Mouse (Mus musculus) frontal cortex, adult 2 months (tissue): ENCODE measurements around the gene Megf9. TPM values are rescaled to one million over a fixed set of nuclear protein-coding genes. Genes with fewer than 3 reads are reported as not detected.

Experiments used
- DNase-seq, 2 experiments: peaks; one replicate each; pipeline ENCODE4 v3.0.0; 2022; ENCODE audit warnings: low spot score in 1 of 2; ENCODE audit errors: extremely low spot score in 1 of 2
- polyA plus RNA-seq: library from polyadenylated mRNA; depleted of rRNA; stranded (reverse); fragments of >200 nt; gene quantifications from 2 replicates; pipeline ENCODE4 v1.2.3, GENCODE M21; 2012; rRNA removed

Megf9 gene
- 32.6 and 35.7 TPM in 2 replicates for polyA plus RNA-seq

DNA sequence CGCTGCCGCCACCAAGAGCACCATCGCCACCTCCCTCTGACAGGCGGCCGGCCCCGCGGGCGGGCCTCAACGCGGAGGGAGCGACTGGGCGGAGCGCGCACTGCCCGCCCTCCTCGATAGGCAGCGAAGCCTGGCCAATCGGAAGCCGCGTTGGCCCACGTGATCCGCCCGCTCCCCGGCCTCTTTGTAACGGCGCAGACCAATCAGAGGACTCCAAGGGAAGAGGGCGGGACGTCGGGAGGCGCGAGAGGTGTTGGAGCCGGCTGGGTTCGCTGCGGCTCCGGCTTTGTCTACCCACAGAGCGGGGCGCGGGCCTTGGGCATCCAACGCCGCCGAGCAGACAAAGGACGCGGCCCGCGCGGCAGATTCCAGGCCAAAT lies at the start of gene Megf9:
Gene Megf9 (minus strand): TSS at position 105 of the 379 bp plus-strand sequence.
- DNase-seq, result peak; percentile 97 to 98

DNA sequence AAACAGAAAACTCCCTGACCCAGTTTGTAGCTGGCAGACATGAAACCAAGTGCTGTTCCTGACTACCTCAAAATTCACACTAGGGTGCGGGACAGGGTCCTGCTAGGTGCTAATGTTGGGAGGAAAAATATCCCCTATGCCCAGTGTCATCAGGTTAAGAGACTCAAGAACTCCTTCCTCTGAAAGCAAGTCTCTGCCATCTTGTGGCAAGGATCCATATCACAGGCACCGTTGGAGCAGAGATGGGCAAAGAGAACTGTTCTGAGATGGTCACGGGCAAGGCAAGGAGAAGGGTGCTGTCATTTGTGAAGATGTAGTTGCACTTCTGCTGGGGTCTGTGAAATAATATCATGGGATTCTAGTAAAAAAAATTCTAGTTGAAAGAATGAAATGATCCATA lies 44.9 kb upstream of the Megf9 start:
- peak in 1 of 2 experiments; percentile 81 for DNase-seq

DNA sequence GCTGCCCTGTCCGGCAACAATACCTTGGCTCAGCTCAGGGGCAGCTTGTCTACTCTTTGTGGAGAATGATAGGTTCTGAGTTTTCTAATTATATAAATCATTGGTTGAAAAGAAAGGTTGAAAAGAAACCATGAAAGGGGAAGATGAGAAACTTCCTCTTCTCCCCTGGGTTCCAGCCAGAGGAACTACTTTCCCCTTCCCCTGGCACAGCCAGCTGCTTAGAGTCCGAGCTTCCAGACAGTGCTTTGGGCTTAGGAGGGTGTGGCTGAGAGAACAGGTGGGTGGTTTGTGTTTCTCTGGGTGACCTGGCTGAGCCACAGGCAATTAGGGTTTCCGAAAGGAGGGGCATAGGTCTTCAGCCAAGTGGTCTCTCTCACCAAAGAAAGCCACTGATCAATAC lies 43.5 kb upstream of the Megf9 start:
- DNase-seq, result no peak

DNA sequence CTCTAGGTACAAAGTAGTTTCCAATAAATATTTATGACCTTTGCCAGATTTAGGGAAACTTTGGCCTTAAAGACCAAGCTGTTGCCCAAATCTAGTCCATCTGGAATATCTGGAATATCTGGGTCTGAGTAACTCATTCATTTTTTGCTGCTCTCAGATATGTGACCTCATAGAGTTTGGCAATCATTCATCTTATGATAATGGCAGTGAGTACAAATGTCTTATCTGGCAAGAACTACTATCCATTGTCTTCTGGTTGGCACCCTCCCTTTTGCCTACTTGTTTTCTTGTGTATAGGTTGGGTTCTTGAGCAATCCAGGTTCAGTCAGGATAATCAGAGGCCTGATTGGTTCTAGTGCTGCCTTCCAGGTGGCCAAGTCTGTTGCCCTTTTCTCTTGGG lies 41.3 kb upstream of the Megf9 start:
- DNase-seq, result no peak

DNA sequence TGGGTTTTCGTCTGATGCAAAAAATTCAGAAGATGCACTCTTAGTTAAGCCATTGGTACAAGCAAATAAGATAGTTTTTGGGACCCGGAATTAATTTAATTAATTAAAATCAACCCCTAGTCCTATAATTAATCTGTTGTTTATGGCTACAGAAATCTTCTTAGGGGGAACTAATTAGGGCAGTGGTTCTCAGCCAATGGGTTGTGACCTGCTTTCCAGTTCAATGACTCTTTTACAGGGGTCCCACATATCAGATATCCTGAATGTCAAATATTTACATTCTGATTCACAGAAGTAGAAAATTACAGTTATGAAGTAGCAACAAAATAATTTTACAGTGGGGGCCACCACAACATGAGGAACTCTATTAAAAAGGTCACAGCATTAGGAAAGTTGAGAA lies 39.1 kb upstream of the Megf9 start:
- DNase-seq, result no peak

DNA sequence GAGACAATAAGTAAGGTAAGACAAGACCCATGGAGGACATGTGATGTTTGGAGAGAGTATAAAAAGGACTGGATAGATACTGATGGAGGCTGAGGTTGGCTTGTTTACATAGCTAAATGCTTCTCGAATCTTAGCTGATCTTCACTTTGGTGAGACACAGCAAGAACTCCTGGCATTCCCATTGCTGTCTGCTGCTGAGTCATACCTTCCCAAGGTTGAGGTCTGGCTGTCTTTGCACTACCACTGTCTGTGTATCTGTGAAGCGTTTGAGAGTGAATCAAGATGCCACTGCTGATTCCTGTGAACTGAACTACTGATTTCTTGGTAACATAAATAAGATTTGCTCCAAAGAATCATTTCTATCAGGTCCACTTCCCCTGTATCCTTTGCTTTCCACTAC lies 19.1 kb upstream of the Megf9 start:
- DNase-seq, result no peak

DNA sequence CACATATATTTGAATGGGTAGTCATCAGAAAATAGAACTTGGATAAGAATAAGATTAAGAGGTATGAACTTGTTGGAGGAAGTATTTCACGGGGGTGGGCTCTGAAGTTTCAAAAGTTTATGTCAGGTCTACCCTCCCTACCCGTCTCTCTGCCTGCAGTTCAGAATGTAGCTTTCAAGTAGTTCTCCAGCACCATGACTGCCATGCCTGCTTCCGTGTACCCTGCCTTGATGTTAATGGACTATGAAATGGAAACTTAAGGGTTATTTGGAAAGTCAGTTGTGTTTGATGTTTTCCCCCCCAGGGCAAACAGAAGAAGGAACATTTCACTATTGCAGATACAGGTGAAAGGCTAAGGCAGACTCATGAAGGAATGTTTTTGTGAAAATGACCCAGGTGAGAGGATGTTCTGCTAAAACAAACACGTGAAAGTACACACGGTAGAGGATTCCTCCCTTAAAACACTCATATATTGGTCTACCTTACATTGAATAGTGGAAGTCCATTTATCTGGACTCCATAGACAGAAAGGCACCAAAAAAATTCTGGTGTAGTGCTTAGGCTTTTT lies 18.5 kb upstream of the Megf9 start:
- no peak for DNase-seq

DNA sequence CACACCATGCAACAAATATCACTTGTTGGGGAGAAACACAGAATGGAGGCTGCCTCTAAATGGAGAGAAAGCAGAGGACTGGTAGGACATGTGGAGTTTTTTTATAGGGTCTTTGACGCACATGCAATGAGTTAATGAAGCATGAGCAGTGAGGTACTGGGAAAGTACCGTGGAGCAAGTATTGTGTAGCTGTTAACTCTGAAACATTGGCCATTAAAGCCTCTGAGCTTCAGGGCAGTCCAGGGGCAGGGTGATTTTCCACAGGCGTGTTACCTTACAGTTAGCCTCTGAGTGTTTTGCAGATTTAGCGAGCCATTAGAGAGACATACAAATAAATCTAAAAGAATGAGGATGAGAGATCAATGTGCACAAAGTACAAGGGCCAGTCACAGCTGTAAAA lies 17.3 kb upstream of the Megf9 start:
- no peak for DNase-seq

DNA sequence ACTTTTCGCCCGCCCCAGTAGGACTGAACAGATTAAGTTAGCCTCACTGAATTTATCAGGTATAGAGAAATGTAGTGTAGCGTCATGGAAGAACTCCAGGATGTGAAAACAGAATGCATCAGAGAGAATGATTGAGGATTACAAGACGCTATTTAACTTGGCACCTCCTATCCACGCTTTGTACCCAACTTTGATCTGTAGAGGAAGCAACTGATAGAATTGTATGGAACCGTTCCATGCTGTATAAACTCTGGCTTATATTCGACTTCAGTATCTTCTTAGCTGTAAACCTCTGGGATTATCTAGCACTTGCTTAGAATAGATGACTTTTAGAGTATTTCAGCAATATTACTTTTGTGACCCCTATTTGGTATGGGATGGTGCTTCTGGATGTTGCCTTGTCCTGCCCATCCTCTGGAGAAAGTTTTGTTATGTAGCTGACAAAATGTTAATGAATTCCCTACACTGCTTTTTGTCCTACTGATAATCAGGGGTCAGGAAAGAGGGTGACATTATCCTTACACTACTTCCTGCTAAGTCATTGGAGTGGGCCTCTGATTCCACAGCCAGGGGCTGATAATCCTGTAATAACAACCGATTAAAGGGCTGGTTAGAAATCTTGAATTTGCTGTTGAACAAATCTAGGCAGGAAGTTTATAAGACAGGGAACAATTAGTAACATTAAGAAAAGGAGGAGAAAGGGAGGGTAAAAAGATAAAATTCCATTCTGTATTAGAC lies 12.8 kb upstream of the Megf9 start:
- no peak for DNase-seq

DNA sequence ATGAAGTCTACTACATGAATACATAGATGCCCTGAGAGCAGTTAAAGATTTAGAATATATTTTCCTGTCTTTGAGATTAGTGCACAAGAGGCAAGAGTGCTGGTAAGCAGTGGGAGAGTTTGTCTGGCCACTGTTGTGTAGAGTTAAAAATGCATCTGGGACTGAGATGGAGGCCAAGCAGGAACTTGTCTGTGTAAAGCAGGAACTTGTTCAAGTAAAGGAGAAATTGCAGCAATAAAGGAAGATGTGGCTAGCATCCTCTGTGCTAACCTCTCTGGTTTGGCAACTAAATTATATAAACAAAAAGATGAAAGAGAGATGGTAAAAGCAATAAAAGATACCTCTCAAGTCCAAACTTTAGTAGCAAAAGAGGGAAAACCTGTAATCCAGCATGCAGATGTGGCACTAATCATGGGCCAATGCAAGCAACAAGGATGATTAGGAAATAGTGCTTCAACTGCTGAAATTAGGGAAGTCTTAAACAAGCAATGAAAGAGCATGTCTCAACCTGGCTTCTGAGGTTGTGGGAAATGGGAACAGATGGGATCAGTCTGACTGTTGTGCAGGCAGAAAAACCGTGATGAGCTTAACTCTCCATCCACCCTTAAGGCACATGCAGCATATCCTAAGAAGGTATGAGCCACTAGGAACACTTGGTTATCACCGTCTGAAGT lies 11.2 kb upstream of the Megf9 start:
- DNase-seq, result no peak

DNA sequence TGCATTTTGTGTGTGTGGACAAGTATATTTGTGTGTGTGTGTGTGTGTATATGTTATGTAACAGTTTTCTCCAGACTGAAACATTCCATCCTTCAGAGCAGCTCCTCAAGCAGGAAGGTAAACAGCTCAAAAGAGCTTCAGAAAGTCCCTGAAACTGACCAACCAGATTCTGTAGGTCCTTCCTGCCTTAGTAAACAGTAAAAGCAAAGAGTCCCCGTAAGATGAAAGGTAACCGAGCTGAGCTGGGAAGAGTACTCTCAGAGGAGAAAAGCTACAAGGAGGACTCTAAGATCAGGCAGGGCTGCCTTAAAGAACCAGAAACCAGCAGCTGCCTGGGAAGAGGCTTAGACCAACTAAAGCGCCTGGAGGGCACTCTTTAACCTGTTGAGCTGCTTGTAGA lies 9.6 kb upstream of the Megf9 start:
- DNase-seq, result no peak

DNA sequence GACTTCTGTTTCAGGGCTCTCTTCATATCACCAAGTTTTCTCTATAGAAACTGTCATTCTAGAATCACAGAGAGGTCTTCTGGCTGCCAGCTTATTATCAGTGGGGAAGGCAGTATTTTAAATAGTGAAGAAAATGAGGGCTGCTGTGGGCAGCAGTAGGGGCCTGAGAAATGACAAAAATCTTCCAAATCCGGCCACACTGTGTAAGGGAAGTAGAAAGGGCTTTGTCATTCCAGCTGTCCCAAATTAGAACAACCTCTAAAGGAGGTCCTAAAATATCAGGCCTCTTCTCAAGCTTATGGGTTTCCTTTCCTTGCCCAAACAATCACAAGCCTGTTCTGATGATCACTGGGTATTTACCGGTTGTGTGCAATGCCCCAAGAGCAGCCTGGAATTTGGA lies 7.6 kb upstream of the Megf9 start:
- DNase-seq, result no peak

DNA sequence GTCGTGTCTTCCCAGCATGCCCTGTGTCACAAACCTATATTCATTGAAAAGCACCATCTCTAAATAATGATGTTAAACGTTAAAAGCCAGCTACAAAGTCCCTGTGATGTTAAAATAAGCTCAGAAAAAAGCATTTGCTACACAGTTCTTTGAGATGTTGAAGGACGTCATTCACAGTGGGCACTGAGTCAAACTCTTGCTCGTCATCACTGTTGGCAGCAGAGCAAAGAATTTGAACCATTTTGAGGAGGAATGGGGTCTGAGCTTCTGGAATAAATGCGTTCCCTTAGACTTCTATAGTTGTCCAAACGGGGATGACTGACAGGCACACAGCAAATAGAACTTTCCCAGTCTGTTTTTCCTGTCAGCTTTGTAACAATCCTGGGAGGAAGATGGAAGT lies 5.9 kb upstream of the Megf9 start:
- no peak for DNase-seq

DNA sequence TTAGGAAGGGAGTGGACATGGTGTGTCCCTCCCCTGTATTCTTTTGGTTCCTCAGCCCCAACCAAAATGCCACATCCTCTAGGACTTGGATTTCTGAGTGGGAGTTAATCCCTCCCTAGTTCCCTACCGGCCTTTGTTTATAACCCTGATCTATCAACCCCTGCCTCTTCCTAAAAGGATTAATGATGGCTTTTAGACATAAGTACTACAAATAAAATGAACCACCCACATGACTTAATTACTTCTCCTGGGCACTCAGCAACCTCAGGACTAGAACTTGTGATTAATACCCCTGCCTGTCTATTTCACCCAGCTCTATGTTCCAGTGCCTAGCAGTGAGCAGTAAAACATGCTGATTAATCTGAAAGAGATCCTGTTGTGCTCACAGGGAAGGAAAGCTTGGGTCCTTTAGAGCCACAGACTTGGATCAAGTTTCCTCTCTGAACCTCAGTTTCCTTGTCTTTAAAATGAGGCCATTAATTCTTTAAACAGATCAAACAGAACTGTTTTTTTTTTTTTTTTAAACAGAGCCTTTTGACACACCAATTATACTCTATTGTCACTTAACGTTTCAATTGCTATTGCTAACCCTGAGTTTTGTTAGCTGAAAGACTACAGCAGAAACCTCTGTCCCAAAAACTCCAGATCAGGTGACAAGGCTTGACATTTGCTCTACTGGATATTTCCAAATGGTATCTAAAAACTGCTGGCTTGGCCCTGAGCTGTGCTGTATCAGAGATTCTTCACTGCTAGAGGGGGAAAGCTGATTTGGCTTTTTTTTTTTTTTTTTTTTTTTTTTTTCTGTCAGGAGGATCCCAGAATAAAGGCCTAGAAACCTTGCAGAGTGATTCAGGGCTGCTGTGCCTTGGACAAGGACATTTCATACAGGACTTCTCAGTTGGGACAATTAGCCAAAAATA lies 2.1 kb upstream of the Megf9 start:
- DNase-seq, result no peak

DNA sequence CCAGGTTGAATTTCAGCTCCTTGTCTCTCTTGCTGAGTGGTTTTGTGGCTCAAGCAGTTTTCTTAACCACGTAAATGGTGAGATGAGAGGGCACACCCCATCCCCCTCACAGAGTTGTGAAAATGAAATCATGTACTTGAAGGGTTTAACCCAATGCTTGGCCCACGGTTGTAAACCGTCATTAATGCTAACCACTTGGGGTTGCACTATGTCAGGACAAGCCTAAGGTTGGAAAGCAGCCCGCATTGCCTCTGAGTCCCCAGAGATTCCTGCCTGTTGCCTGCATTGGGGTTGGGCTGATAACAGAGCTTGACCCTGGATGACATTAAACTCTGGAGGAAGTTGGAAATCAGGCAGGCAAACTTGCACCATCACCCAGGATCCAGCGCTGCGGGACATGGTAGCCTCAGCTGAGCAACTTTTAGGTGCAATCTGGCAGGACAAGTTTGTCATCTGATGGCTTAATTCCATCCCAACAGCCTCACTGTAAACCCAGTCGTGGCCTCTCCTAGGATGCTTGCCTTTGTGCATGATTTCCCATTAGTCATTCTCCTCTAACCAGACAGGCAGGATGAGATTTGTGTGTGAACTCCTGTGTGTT lies 1.0 kb upstream of the Megf9 start:
- DNase-seq, result peak in 1 of 2 experiments; percentile 11

DNA sequence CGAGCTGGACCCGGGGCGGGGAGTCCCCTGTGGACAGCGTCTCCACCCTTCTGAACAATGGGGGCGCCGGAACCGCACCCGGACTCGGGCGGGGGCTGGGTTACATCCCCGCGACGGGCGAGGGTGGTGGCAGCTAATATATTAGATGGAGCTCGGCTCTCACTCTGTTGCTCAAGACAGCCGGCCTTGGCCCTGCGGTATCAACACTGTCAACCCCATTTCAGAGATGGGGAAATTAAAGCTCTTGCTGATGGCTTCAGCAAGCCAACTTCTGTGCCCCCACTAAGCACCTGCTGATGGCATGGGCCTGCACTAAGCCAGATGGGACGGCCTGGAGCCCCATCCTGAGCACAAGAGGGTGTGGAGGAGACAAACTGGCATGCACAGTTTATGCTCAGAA lies 494 bp upstream of the Megf9 start:
- no peak for DNase-seq

DNA sequence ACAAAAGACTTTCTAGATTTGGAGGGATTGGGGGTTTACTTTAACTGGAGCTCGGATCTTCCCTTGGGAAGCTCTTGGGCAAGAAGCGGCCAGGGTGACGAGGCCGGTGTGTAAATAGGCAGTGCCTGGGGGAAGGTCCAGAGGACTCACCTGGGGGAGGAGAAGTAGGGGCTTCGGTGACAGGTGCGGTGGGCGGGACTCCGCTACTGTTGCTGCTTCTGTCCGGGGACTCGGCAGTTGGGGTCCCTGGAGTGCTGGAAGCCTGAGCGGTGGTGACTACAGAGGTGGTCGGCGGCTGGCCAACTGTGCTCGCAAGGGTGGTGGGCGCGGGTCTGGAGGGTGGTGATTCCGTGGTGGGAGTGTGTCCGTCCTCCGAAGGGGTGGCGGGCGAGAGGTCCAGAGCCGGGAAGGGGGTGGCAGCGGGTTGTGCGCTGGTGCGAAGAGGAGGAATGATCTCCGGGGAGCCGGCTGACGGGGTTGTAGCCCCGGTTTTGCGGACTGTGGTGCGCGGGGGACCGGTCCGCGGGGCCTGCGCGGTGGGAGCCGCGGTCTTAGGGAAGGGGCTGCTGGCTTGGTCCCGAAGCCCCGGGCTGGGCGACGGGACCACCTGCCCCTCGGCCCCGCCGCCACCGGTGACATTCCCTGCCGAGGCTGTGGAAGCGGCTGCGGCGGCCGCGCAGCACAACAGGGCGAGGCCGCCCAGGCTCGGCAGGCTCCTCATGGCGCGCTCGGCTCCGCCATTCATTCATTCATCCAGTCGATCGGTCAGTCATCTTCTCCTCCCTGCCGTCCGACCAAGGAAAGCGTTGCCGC lies 511 bp downstream of the Megf9 start:
- no peak for DNase-seq

DNA sequence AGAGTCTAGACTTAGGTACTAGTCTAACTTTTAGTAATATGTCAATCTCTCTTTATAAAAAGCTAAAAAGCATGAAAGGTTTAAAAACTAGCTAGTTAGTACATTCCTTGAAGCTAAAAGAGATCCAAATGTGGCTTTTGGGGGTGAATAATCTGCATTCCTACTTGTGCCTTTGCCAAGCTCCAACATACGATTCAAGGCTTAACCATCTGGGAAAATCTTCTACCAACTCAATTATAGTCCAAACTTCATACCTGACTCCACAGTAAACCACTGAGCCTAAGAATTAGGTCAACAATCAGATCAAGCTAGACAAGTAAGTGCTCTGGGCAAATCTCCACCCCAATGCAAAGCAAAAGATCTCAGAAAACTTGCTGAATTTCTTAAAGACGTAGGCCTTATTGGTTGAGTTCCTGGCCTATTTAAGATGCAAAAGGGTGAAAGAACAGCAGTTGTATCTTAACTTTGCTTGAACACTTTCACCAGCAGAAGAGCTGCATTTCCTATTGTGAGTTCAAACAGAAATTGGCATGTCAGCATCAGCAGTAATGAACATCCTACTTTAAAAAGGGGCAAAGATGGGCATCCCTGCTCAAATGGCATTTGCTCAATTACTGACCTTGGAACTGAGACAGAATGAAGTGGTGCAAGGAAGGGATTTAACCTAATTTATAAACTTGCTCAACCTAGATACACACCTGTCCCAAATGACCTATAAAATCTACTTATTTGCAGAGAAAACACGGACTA lies 1.6 kb downstream of the Megf9 start:
- DNase-seq, result no peak

DNA sequence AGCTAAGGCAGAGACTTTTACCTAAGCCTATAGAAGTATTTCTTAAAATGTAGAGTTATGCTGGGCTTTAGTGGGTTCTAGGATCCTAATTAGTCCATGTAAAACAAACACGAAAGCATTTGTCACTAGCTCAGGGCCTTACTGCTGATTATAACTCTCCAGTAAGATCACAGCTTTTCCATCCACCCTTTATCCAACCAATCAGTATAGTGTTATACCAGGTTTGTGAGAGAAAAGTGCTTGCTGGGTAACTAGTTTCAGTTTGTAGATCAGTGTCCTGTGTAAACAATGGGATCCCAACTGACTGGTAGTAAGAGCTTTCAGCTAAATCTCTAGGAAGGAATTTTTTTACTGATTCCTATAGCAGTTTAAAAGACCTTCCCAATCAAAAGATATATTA lies 3.8 kb downstream of the Megf9 start:
- DNase-seq, result no peak
